Mouse (Mus musculus) embryonic fibroblast, embryonic 13.5 days (primary cell): ENCODE measurements around the gene Cdh24.

Experiments
- CTCF ChIP-seq: IDR thresholded peaks from 2 replicates; pipeline ENCODE4 v1.5.1; 2011; ENCODE audit warnings: mild to moderate bottlenecking, control low read depth, low read length, moderate library complexity, borderline replicate concordance; ENCODE audit not compliant: insufficient read depth
- POLR2A ChIP-seq: IDR thresholded peaks from 2 replicates; pipeline ENCODE4 v1.6.1; 2011; ENCODE audit warnings: low read depth, mild to moderate bottlenecking, control low read depth, low read length, moderate library complexity

- no peak for TF ChIP-seq CTCF
- TF ChIP-seq POLR2A = no peak
Observed at GRCm38 (mm10) chr14:54642224-54642944, 1.2 kb upstream of the Cdh24 start.
